Mouse (Mus musculus): Measurements from ENCODE around the gene Polr3c.

GRCm38 (mm10) chr3:96679159-96679674 is 48.2 kb downstream of the Polr3c start:
- no peak for TF ChIP-seq CTCF (IDR thresholded peaks at IDR 0.05; ENCODE audit: control insufficient read depth, insufficient read depth, insufficient replicate concordance, low read depth, low read length)
- TF ChIP-seq POLR2A (IDR thresholded peaks at IDR 0.05; ENCODE audit: control insufficient read depth, low read depth, low read length) = no peak

All from testis, adult 2 months (tissue).